ENCODE assay signal across 16 mouse cellular contexts in the genomic region with DNA sequence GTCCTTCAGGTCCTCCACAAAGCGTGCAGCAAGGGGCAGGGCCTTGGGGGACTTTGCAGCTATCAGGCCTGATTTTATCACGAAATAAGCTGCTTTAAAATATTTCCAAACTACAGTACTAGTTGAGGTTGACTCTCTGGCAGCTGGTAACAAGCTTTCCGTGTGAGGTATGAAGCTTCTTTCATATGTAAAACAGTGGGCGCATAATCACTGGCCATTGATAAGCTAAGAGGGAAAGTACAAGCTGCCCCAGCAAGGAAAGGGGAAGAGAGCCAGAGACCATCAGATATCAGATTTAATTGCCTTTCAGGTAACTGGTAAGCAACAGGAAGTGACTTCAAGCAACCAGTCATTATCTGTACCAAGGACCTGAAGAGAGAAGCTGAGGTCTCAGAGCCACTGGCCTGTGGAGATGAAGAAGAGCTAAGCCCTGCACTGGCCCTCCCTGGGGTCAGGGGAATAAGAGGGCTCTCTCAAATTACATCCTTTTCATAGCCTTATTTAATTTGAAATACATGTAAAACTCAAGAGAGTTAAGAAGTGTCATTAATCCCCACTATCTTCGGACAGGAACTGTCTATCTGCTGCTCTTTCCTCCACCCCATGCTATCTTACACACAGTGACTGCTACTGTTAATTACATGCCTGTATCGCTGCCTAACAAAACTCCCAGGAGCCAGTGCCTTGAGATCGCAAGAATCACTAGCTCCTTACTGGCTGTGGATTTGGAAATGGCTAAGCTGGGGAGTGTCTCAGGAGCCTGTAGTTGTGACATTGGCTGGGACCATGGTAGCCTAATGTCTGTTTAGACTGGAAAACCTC. TPM values are rescaled to one million over a fixed set of nuclear protein-coding genes. Genes with fewer than 3 reads are reported as not detected.
A peak's percentile ranks its signal among the peaks of the same experiment; 100 is the strongest.
DNase-seq lines count a peak whose midpoint lies in the region; ATAC-seq and TF ChIP-seq lines count a peak whose summit lies in the region.
"Had no signal": no experiment of that assay in that cellular context is flagged by ENCODE, and none has a peak within 500 bp of the region (broad histone marks: within the 10 kb centered on the region; RNA-seq: fewer than 3 reads in every experiment).

No protein-coding gene starts in this region.

- no peak overlapping the region for H3K4me3 ChIP-seq in forebrain, embryonic 10.5 days
- no peak overlapping the region for H3K4me3 ChIP-seq in forebrain, embryonic 12.5 days (replicated peaks)
- H3K4me3 ChIP-seq in E14TG2a.4 (replicated peaks; ENCODE audit: low read length) = peak overlapping the region; percentile 3
- H3K4me3 ChIP-seq in forebrain, embryonic 14.5 days (ENCODE audit: low read depth, low read length) = no peak overlapping the region
- H3K4me3 ChIP-seq in liver, embryonic 16.5 days (ENCODE audit: low read depth, low read length) = no peak overlapping the region
- H3K4me3 ChIP-seq in hindbrain, embryonic 14.5 days (replicated peaks; ENCODE audit: low read length) = no peak overlapping the region
- H3K4me3 ChIP-seq: heart, embryonic 13.5 days; limb, embryonic 13.5 days had no signal

- H3K27me3 ChIP-seq in forebrain, embryonic 10.5 days (ENCODE audit: poor library complexity, severe bottlenecking) = no peaks in the 10 kb centered on the region
- no peaks in the 10 kb centered on the region for H3K27me3 ChIP-seq in forebrain, embryonic 12.5 days
- no peaks in the 10 kb centered on the region for H3K27me3 ChIP-seq in E14TG2a.4 (ENCODE audit: insufficient read depth, low read length)
- H3K27me3 ChIP-seq in forebrain, embryonic 14.5 days (replicated peaks; ENCODE audit: control insufficient read depth, insufficient read depth, low read length) = no peaks in the 10 kb centered on the region
- no peaks in the 10 kb centered on the region for H3K27me3 ChIP-seq in liver, embryonic 16.5 days (ENCODE audit: control insufficient read depth, insufficient read depth, low read depth, low read length)
- no peaks in the 10 kb centered on the region for H3K27me3 ChIP-seq in hindbrain, embryonic 14.5 days (ENCODE audit: control insufficient read depth, insufficient read depth, low read length)
- H3K27me3 ChIP-seq: heart, embryonic 13.5 days; limb, embryonic 13.5 days had no signal

- no peak for DNase-seq in forebrain, embryonic 10.5 days (ENCODE audit: extremely low spot score, low spot score)
- peak; percentile 54 for DNase-seq in forebrain, embryonic 14.5 days (ENCODE audit: low spot score)
- DNase-seq in ovary, postnatal 14 days (ENCODE audit: low spot score) = no peak
- DNase-seq in embryo, embryonic 9.5 days (ENCODE audit: extremely low spot score) = no peak
- DNase-seq in hindbrain, embryonic 14.5 days (ENCODE audit: low spot score) = no peak
- DNase-seq: cerebellum, adult 8-10 months; heart, postnatal 4 days; kidney, postnatal 10 days; layer of hippocampus, adult 9-11 months; right cerebral cortex, postnatal 4 days had no signal

- no peak for TF ChIP-seq CTCF in E14TG2a.4 (conservative IDR thresholded peaks at IDR 0.05; ENCODE audit: low read length)

- ATAC-seq in forebrain, embryonic 12.5 days (ENCODE audit: low FRiP score) = no peak
- no peak for ATAC-seq in forebrain, embryonic 14.5 days
- no peak for ATAC-seq in liver, embryonic 16.5 days (ENCODE audit: low read depth)
- ATAC-seq in hindbrain, embryonic 14.5 days (ENCODE audit: low FRiP score) = no peak

- H3K4me2 ChIP-seq in forebrain, embryonic 12.5 days = no peak overlapping the region
- no peak overlapping the region for H3K4me2 ChIP-seq in forebrain, embryonic 14.5 days (ENCODE audit: low read length)
- H3K4me2 ChIP-seq in liver, embryonic 16.5 days (ENCODE audit: low read depth, low read length) = no peak overlapping the region
- H3K4me2 ChIP-seq in hindbrain, embryonic 14.5 days (replicated peaks) = no peak overlapping the region
- H3K4me2 ChIP-seq: heart, embryonic 13.5 days; limb, embryonic 13.5 days; midbrain, embryonic 11.5 days had no signal

- peaks cover 37% of the 10 kb centered on the region for H3K4me1 ChIP-seq in forebrain, embryonic 10.5 days
- H3K4me1 ChIP-seq in forebrain, embryonic 12.5 days = peaks cover 35% of the 10 kb centered on the region
- H3K4me1 ChIP-seq in E14TG2a.4 (replicated peaks; ENCODE audit: low read depth, low read length) = peaks cover 94% of the 10 kb centered on the region
- H3K4me1 ChIP-seq in forebrain, embryonic 14.5 days (ENCODE audit: control insufficient read depth, insufficient read depth, low read length) = peaks cover 28% of the 10 kb centered on the region
- peaks cover 43% of the 10 kb centered on the region for H3K4me1 ChIP-seq in liver, embryonic 16.5 days (ENCODE audit: control insufficient read depth, low read depth, low read length)
- peaks cover 10% of the 10 kb centered on the region for H3K4me1 ChIP-seq in hindbrain, embryonic 14.5 days (replicated peaks; ENCODE audit: control insufficient read depth, insufficient read depth, low read length)
- H3K4me1 ChIP-seq: limb, embryonic 13.5 days had no signal

- 58% methylated on average over 7 of the region's 7 CpGs for WGBS in forebrain, embryonic 10.5 days
- WGBS in forebrain, embryonic 12.5 days = 35% methylated on average over 7 of the region's 7 CpGs
- 24% methylated on average over 7 of the region's 7 CpGs for WGBS in forebrain, embryonic 14.5 days
- WGBS in liver, embryonic 16.5 days (ENCODE audit: insufficient replicate concordance) = 34% methylated on average over 7 of the region's 7 CpGs
- WGBS in hindbrain, embryonic 14.5 days = 43% methylated on average over 7 of the region's 7 CpGs

- no peaks in the 10 kb centered on the region for H3K9me3 ChIP-seq in forebrain, embryonic 10.5 days
- H3K9me3 ChIP-seq in forebrain, embryonic 12.5 days = no peaks in the 10 kb centered on the region
- no peaks in the 10 kb centered on the region for H3K9me3 ChIP-seq in E14TG2a.4 (ENCODE audit: low read length)
- no peaks in the 10 kb centered on the region for H3K9me3 ChIP-seq in forebrain, embryonic 14.5 days (replicated peaks; ENCODE audit: control insufficient read depth, low read length)
- H3K9me3 ChIP-seq in liver, embryonic 16.5 days (replicated peaks; ENCODE audit: control insufficient read depth, low read length) = no peaks in the 10 kb centered on the region
- H3K9me3 ChIP-seq in hindbrain, embryonic 14.5 days (ENCODE audit: control insufficient read depth, low read length) = no peaks in the 10 kb centered on the region
- H3K9me3 ChIP-seq: heart, embryonic 13.5 days; limb, embryonic 13.5 days had no signal

- no peak overlapping the region for H3K9ac ChIP-seq in forebrain, embryonic 12.5 days
- no peak overlapping the region for H3K9ac ChIP-seq in forebrain, embryonic 14.5 days (ENCODE audit: low read length)
- 0 out of 2 replicates have a peak overlapping the region, but pooled peaks have one; percentile 19 for H3K9ac ChIP-seq in liver, embryonic 16.5 days (ENCODE audit: low read depth, low read length)
- H3K9ac ChIP-seq in hindbrain, embryonic 14.5 days = no peak overlapping the region
- H3K9ac ChIP-seq: heart, embryonic 13.5 days; limb, embryonic 13.5 days had no signal

- H3K36me3 ChIP-seq in forebrain, embryonic 10.5 days (replicated peaks) = no peaks in the 10 kb centered on the region
- no peaks in the 10 kb centered on the region for H3K36me3 ChIP-seq in forebrain, embryonic 12.5 days (replicated peaks)
- no peaks in the 10 kb centered on the region for H3K36me3 ChIP-seq in E14TG2a.4 (ENCODE audit: insufficient read depth, low read length)
- H3K36me3 ChIP-seq in forebrain, embryonic 14.5 days (ENCODE audit: control insufficient read depth, insufficient read depth, low read length) = no peaks in the 10 kb centered on the region
- no peaks in the 10 kb centered on the region for H3K36me3 ChIP-seq in liver, embryonic 16.5 days (ENCODE audit: control insufficient read depth, insufficient read depth)
- no peaks in the 10 kb centered on the region for H3K36me3 ChIP-seq in hindbrain, embryonic 14.5 days (replicated peaks; ENCODE audit: control insufficient read depth, insufficient read depth)
- H3K36me3 ChIP-seq: heart, embryonic 13.5 days; limb, embryonic 13.5 days had no signal

- peak overlapping the region; percentile 62; the same call in 1 of the 2 replicates for H3K27ac ChIP-seq in forebrain, embryonic 10.5 days
- no peak overlapping the region for H3K27ac ChIP-seq in forebrain, embryonic 12.5 days
- H3K27ac ChIP-seq in forebrain, embryonic 14.5 days (ENCODE audit: low read depth, low read length) = peak overlapping the region; percentile 64
- peak overlapping the region; percentile 34 for H3K27ac ChIP-seq in liver, embryonic 16.5 days (ENCODE audit: low read length)
- H3K27ac ChIP-seq in hindbrain, embryonic 14.5 days = no peak overlapping the region
- H3K27ac ChIP-seq: heart, embryonic 13.5 days; limb, embryonic 13.5 days had no signal

RNA-seq across cellular contexts. Expression of a gene that starts 13.6 kb away (rescaled TPM):
- 23.1 and 23.8 TPM in 2 replicates for polyA plus RNA-seq in forebrain, embryonic 10.5 days (2016; fragmentation: Nextera tagmentation; extraction: Ambion mirVana)
- polyA plus RNA-seq in forebrain, embryonic 12.5 days (2016; fragmentation: Nextera tagmentation; extraction: Ambion mirVana) = 21.9 and 26.1 TPM in 2 replicates
- polyA plus RNA-seq in forebrain, embryonic 14.5 days (2014; fragmentation: Nextera tagmentation; extraction: Ambion mirVana) = 28.2 and 33.2 TPM in 2 replicates
- 15.6 and 16.6 TPM in 2 replicates for polyA plus RNA-seq in liver, embryonic 16.5 days (2015; fragmentation: Nextera tagmentation; extraction: Ambion mirVana)
- polyA plus RNA-seq in hindbrain, embryonic 14.5 days (2014; fragmentation: Nextera tagmentation; extraction: Ambion mirVana) = 25.2 and 25.4 TPM in 2 replicates

RNA-seq across cellular contexts. Expression of a gene that starts 35.6 kb away (rescaled TPM):
- 0.21 TPM in 1 of 2 replicates, not detected in the other for polyA plus RNA-seq in forebrain, embryonic 10.5 days (2016; fragmentation: Nextera tagmentation; extraction: Ambion mirVana)
- not detected in 2 replicates for polyA plus RNA-seq in forebrain, embryonic 12.5 days (2016; fragmentation: Nextera tagmentation; extraction: Ambion mirVana)
- polyA plus RNA-seq in forebrain, embryonic 14.5 days (2014; fragmentation: Nextera tagmentation; extraction: Ambion mirVana) = not detected in 2 replicates
- not detected in 2 replicates for polyA plus RNA-seq in liver, embryonic 16.5 days (2015; fragmentation: Nextera tagmentation; extraction: Ambion mirVana)
- polyA plus RNA-seq in hindbrain, embryonic 14.5 days (2014; fragmentation: Nextera tagmentation; extraction: Ambion mirVana) = not detected in 2 replicates
- polyA plus RNA-seq: heart, embryonic 13.5 days had no signal

Comparison
In these comparisons a context has a peak if more than half of its experiments do, and no peak if none do; other contexts are left out.
1. H3K27ac ChIP-seq: peak in forebrain, embryonic 10.5 days (single experiment), forebrain, embryonic 14.5 days (single experiment) and liver, embryonic 16.5 days (single experiment); none in forebrain, embryonic 12.5 days (single experiment) and hindbrain, embryonic 14.5 days (single experiment).